Mouse (Mus musculus) induced T-regulatory cell, adult 2 months (primary cell): Measurements from ENCODE around the gene Orc2.
A peak's percentile ranks its signal among the peaks of the same experiment; 100 is the strongest.

Source experiments
- DNase-seq: peaks from one replicate; pipeline ENCODE4 v3.0.0-alpha.2; 2012; ENCODE audit warnings: low read depth

Gene Orc2

DNA sequence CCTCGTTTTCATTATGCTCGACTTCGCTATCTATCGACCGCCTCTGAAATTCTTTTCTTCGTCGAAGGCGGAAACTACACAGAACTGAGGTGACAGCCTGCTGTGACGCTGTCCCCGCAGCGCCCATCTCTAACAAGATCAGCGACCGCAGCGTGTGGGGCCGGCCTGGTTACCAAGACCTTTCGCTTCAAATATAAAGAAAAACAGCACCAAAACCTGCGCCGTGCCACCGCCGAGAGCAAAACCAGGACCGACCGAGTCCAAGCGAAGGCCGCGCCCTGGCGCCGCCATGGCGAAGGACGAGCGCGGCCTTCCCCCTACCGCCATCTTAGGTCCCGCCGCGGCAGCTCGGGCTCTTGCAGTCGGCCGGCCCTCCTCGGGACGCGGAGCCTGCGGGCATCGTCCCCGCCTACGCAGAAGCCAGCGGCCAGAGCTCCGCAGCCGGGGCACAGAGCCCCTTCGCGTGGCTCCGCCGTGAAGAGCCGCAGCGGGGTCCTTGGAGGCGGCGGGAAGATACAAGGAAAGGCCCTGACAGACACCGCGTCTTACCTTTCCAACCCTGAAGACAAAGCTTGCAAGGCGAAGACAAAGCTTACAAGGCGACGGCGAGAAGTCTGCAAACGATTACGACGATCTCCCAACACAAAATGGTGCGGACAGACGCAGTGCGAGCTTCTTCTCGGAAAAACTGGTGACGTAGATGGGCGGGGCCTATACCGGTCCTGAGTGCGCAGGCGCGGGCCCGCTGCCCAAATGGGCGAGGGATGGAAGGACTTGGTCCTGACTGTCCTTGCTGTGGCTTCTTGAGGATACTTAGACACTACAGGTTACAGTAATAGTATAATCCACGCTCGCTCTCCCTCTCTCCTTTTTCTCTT, 81.3 kb downstream of the Orc2 start, which contains the start of gene Clk1:
Gene Clk1 (minus strand): TSS at position 696 of the 878 bp plus-strand sequence.
- peak; percentile 96 for DNase-seq

DNA sequence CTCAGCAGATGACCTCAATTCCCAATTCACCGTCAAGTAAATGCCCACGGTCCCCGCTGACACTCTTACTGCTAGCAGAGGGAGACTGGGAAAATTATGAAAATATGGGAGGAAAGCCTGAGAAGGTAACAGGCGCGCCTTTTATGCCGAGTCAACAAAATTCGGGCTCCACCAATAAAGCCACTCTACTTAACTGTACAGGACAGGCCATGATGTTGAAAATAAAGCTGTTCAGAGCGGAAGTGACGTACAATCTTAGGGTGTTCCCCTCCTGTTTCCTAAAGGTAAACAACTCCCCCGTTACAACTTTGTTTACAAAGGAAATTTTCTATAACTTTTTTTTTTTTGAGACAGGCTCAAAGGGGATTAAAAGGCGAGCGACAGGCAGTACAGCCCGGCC, 82.0 kb downstream of the Orc2 start:
- peak; percentile 95 for DNase-seq

DNA sequence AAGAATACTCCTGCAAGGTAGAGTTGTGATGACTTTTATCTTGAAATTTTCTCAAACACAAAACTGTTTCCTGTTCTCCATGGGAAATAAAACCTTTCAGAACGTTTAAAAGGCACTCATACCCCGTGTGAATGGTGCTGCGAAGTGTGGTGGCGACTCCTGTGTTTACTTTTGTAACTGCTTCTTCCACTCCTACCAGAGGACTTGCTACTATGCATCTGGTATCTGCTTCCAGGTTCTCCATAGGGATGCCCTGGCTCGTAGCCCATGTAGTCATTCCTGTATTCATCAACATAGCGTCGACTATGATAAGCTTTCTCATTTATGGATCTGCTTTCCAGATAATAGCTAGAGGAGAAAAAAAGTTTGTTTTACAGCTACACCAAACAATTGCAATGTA, 83.9 kb downstream of the Orc2 start:
- peak; percentile 56 for DNase-seq

DNA sequence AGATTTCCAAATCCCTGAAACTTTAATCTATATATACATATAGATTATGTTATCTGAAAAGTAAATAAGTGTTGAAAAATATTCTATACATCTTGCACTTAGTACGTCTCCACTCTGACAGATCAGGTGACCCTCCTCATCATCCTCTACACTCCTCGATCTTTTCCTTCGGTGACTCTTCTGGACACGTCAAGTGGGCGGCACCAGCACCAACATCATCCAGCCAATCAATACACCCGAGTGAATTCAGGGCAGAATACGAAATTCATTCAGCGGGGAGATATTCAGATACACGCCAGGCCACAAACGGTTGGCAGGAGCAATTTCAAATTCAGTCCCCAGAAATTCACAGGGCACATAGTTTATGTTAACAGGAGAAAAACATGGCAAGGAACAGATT, 84.9 kb downstream of the Orc2 start:
- DNase-seq = peak; percentile 46

DNA sequence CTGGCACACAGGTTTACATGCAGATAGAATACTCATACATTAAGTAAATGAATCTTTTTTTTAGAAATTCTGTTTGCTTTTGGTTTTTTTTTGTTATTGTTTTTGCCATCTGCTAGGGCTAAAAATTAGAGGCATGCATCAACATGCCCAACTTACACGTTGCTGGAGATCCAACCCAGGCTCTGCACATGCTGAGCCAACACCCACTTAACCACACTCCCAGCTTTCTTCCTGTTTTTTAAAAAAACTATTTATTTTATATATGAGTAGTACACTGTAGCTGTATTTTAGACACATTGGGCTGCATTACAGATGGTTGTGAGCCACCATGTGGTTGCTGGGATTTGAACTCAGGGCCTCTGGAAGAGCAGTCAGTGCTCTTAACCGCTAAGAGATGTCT, 88.9 kb downstream of the Orc2 start:
- no peak for DNase-seq

DNA sequence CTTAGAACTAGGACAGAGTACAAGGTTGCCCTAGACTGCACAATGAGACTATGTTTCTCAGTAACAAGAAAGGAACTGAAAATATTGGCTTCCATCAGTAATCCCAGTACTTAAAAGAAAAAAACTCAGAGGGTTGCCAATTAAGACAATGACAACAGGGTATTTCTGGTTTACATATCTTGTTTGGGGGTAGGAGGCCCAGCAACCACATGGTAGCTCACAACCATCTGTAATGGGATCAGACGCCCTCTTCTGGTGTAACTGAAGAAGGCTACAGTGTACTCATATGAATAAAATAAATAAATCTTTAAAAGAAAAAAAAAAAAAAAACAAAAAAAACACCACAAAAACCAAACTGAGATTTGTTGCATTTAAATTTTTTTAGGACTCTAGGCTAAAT, 89.5 kb downstream of the Orc2 start:
- peak; percentile 69 for DNase-seq
